Mouse (Mus musculus): ENCODE data around the gene Kdelc1. TPM values are rescaled to one million over a fixed set of nuclear protein-coding genes. Genes with fewer than 3 reads are reported as not detected.

Gene Kdelc1
- polyA plus RNA-seq, 1 experiment from 2014 or later: 40.5 TPM

Other genes starting within 250 kb of the Kdelc1 start
- gene Tpp2, start 185.2 kb downstream of the Kdelc1 start, polyA plus RNA-seq (2015; fragmentation: Nextera tagmentation; extraction: Ambion mirVana): 59.8 and 65.8 TPM in 2 replicates
- 0.79 and 1.5 TPM in 2 replicates for gene Mettl21c, start 98.8 kb downstream of the Kdelc1 start, polyA plus RNA-seq (2015; fragmentation: Nextera tagmentation; extraction: Ambion mirVana)
- 0.12 and 0.29 TPM in 2 replicates for gene Gm8251, start 56.9 kb downstream of the Kdelc1 start, polyA plus RNA-seq (2015; fragmentation: Nextera tagmentation; extraction: Ambion mirVana)
- 108 and 113 TPM in 2 replicates for gene Tex30, start 16.4 kb downstream of the Kdelc1 start, polyA plus RNA-seq (2015; fragmentation: Nextera tagmentation; extraction: Ambion mirVana)
- 29.5 and 30.1 TPM in 2 replicates for gene Bivm, start 149 bp upstream of the Kdelc1 start, polyA plus RNA-seq (2015; fragmentation: Nextera tagmentation; extraction: Ambion mirVana)
- 36.8 and 37.7 TPM in 2 replicates for gene Ercc5, start 28.9 kb upstream of the Kdelc1 start, polyA plus RNA-seq (2015; fragmentation: Nextera tagmentation; extraction: Ambion mirVana)
- gene Mettl21e, start 100.2 kb upstream of the Kdelc1 start, polyA plus RNA-seq (2015; fragmentation: Nextera tagmentation; extraction: Ambion mirVana): 0.08 TPM in 1 of 2 replicates, not detected in the other

All from forebrain, embryonic 13.5 days (tissue).